Mouse (Mus musculus): ENCODE measurements around the gene Hist2h2be. TPM values are rescaled to one million over a fixed set of nuclear protein-coding genes. Genes with fewer than 3 reads are reported as not detected.
A peak's percentile ranks its signal among the peaks of the same experiment; 100 is the strongest.

Hist2h2be gene
- polyA plus RNA-seq, 1 experiment from 2014 or later: 2.3 TPM

GRCm38 (mm10) chr3:96175251-96175650 is 45.7 kb upstream of the Hist2h2be start:
- 92% methylated on average over 6 of the region's 6 CpGs for WGBS
- no peaks in the 10 kb centered on the region for H3K9me3 ChIP-seq (ENCODE audit: low read length)
- H3K4me1 ChIP-seq (ENCODE audit: insufficient read depth, low read depth, low read length): peaks cover 19% of the 10 kb centered on the region; the same call in 1 of the 2 replicates
- no peak overlapping the region for H3K27ac ChIP-seq (ENCODE audit: low read length)
- H3K4me2 ChIP-seq (replicated peaks; ENCODE audit: low read depth, low read length): no peak overlapping the region
- ATAC-seq: no peak
- no peak for TF ChIP-seq CTCF (IDR thresholded peaks at IDR 0.05)
- TF ChIP-seq EP300 (IDR thresholded peaks at IDR 0.05): no peak
- no peak overlapping the region for H3K4me3 ChIP-seq (ENCODE audit: low read depth, low read length)
- no peaks in the 10 kb centered on the region for H3K27me3 ChIP-seq (replicated peaks; ENCODE audit: insufficient read depth, low read length)
- peaks cover 21% of the 10 kb centered on the region; the same call in 1 of the 2 replicates for H3K36me3 ChIP-seq (ENCODE audit: insufficient read depth, low read length)
- no peak for DNase-seq (ENCODE audit: low spot score)
- no peak overlapping the region for H3K9ac ChIP-seq (replicated peaks; ENCODE audit: low read depth)

DNA sequence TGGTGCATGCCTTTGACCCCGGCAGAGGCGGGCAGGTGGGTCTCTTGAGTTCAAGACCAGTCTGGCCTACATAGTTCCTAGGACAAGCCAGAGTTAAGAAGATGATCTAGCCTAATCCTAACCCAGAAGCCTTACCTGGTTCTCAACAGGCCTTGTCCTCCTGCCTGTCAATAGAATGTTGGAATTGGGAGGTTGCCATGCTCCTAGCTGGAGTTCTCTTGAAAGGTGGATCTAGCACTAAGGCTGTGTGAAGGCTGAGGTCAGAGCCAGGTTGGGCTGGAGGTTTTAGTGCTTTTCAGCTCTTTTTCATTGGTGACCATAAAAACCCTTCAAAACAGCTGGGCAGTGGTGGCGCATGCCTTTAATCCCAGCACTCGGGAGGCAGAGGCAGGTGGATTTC is 42.5 kb upstream of the Hist2h2be start:
- 96% methylated on average over 4 of the region's 4 CpGs for WGBS
- no peaks in the 10 kb centered on the region for H3K4me1 ChIP-seq (ENCODE audit: insufficient read depth, low read depth, low read length)

DNA sequence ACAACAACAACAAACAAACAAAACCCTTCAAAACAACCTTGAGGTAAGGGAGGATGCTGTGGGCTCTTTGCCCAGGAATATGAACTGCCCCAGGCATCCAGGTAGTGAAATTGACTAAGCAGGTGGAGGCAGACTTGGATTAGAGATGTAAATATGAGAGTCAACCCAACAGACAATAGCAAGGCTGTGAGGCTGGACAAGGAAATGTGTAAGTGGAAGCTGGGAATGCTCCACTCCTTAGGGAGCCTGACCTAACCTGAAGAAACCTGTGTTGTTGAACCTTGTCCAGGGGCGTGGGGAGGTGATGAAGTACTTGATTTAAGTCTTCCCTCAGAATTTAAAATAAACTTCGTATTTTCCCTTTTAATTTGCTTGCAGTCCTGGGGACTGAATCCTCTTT is 42.0 kb upstream of the Hist2h2be start:
- ATAC-seq (no peak), DNase-seq (ENCODE audit: low spot score) (no peak)
- 74% methylated on average over 2 of the region's 2 CpGs for WGBS
- no peaks in the 10 kb centered on the region for H3K27me3 ChIP-seq (replicated peaks; ENCODE audit: insufficient read depth, low read length)
- H3K4me3 ChIP-seq (ENCODE audit: low read depth, low read length): no peak overlapping the region
- TF ChIP-seq CTCF (IDR thresholded peaks at IDR 0.05): no peak
- no peak for TF ChIP-seq EP300 (IDR thresholded peaks at IDR 0.05)
- no peaks in the 10 kb centered on the region for H3K4me1 ChIP-seq (ENCODE audit: insufficient read depth, low read depth, low read length)
- no peak overlapping the region for H3K4me2 ChIP-seq (replicated peaks; ENCODE audit: low read depth, low read length)
- no peaks in the 10 kb centered on the region for H3K9me3 ChIP-seq (ENCODE audit: low read length)
- H3K9ac ChIP-seq (replicated peaks; ENCODE audit: low read depth): no peak overlapping the region
- H3K36me3 ChIP-seq (ENCODE audit: insufficient read depth, low read length): peaks cover 21% of the 10 kb centered on the region; the same call in 1 of the 2 replicates
- no peak overlapping the region for H3K27ac ChIP-seq (ENCODE audit: low read length)

More for the DNA sequence above, 42.5 kb upstream of the Hist2h2be start:
- H3K27me3 ChIP-seq (replicated peaks; ENCODE audit: insufficient read depth, low read length): no peaks in the 10 kb centered on the region
- H3K9ac ChIP-seq (replicated peaks; ENCODE audit: low read depth): no peak overlapping the region
- no peak overlapping the region for H3K4me3 ChIP-seq (ENCODE audit: low read depth, low read length)
- TF ChIP-seq CTCF (IDR thresholded peaks at IDR 0.05) (no peak), EP300 (IDR thresholded peaks at IDR 0.05) (no peak)
- H3K27ac ChIP-seq (ENCODE audit: low read length): no peak overlapping the region
- no peaks in the 10 kb centered on the region for H3K9me3 ChIP-seq (ENCODE audit: low read length)
- ATAC-seq (no peak), DNase-seq (ENCODE audit: low spot score) (no peak)
- peaks cover 21% of the 10 kb centered on the region; the same call in 1 of the 2 replicates for H3K36me3 ChIP-seq (ENCODE audit: insufficient read depth, low read length)
- no peak overlapping the region for H3K4me2 ChIP-seq (replicated peaks; ENCODE audit: low read depth, low read length)

DNA sequence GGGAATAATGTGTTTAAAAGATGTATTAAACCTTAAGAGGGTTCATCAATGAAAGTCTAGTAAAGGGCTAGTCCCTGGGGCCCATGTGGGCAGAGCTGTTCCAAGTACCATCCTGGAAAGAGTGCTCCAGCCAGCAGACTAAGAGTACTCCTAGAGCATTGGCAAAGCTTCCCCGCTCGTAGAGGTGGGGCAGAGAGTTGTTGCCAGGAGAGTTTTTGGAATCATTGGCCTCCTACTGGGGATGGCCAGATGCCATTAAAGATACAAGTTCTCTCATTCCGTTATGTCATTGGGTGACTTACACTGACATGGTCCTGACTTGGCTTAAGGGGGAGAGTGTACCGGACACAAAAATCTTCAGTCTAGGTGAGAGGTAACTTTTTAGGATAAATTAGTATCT is 41.4 kb upstream of the Hist2h2be start:
- Histone ChIP-seq H3K4me2 (replicated peaks; ENCODE audit: low read depth, low read length) (no peak overlapping the region), H3K4me3 (ENCODE audit: low read depth, low read length) (no peak overlapping the region), H3K27me3 (replicated peaks; ENCODE audit: insufficient read depth, low read length) (no peaks in the 10 kb centered on the region), H3K9ac (replicated peaks; ENCODE audit: low read depth) (no peak overlapping the region), H3K36me3 (ENCODE audit: insufficient read depth, low read length) (peaks cover 18% of the 10 kb centered on the region; the same call in 1 of the 2 replicates), H3K27ac (ENCODE audit: low read length) (no peak overlapping the region), H3K4me1 (ENCODE audit: insufficient read depth, low read depth, low read length) (no peaks in the 10 kb centered on the region), H3K9me3 (ENCODE audit: low read length) (no peaks in the 10 kb centered on the region)
- TF ChIP-seq CTCF (IDR thresholded peaks at IDR 0.05): no peak
- no peak for TF ChIP-seq EP300 (IDR thresholded peaks at IDR 0.05)
- ATAC-seq (no peak), DNase-seq (ENCODE audit: low spot score) (peak; percentile 55)
- 43% methylated on average over 4 of the region's 4 CpGs for WGBS

DNA sequence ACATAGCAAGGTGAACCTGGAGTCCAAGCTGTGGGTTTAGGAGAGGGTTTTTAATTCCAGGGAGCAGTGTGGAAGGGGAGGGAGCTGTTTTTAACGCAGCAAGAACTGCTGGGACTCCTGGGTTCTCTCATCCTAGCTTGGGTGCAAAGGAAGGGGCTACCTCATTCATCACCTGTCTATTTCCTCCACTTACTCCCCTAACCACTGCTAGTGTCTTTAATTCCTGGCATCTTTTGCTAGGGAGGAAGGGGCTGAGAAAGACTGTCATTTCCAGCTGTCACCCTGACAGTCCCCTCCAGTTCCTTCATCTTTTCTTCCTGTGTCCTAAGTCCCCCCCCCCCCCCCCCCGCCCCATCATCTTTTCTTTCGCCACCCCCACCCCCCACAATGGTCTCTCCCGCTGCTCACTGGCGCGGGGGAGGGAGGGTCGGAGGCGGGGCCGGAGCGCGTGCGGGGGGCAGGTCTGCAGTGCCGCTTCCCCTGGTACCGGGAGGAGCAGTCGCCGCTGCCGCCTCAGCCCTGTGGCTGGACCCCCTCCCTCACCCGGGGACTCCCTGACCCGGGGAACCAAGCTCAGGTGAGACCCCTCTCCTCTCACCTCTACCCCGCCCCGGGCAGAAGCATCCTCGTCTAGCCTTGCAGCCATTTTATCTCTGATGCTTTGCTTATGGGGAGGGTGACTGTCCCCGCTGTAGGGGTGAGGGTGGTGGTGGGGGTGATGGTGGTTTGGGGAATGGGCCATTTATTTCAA is 40.0 kb upstream of the Hist2h2be start, which contains the start of gene Sv2a:
TSS of gene Sv2a (plus strand) at position 425 of the 751 bp plus-strand sequence.
- no peak within 1 kb of the TSS for H3K27ac ChIP-seq (ENCODE audit: low read length)
- DNase-seq (ENCODE audit: low spot score) (no peak), ATAC-seq (peak; percentile 37)

DNA sequence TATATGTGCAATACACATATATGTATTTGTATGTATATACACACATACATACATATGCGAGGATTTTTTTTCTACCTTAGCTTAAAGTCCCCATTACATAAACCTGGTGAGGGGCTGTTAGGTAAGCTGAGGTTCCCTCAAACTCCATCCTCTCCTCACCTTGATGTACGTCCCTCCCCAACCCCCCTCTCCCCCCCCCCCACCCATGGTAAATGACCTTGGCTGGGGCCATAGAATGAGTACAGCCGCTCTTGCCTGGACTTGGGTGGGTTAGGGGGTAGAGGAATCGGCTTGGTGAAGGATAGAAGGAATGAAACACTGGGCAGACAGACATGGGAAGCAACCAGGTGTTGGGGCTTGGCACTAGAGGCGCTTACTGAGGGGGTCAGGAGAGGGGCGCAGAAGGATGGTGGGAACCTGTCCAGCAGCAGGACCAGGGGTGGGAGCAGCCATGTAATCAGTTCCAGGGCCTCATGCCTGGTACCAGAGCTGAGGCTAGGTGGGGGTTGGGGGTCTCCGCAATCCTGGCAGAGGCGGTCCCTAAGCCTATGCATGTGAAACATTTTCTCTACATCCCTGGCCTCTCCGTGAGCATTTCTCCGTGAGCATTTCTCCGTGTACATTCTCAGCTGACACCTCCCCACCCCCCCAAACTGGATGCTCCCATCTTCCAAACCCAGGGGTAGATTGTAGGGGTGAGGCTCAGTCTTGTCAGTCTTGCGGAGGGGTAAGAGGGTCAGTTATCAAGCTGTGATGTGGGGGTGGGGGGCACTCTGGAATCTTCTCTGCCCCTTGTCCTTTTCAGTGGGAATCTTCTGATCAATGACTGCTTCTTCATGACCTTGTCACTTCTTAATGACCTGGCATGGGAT is 39.2 kb upstream of the Hist2h2be start:
- TF ChIP-seq EP300 (IDR thresholded peaks at IDR 0.05): no peak
- Histone ChIP-seq H3K9me3 (ENCODE audit: low read length) (no peaks in the 10 kb centered on the region), H3K4me3 (ENCODE audit: low read depth, low read length) (peak overlapping the region; percentile 38; the same call in 1 of the 2 replicates), H3K27ac (ENCODE audit: low read length) (no peak overlapping the region), H3K4me1 (ENCODE audit: insufficient read depth, low read depth, low read length) (no peaks in the 10 kb centered on the region), H3K27me3 (replicated peaks; ENCODE audit: insufficient read depth, low read length) (no peaks in the 10 kb centered on the region), H3K36me3 (ENCODE audit: insufficient read depth, low read length) (peaks cover 9% of the 10 kb centered on the region; the same call in 1 of the 2 replicates), H3K4me2 (replicated peaks; ENCODE audit: low read depth, low read length) (peak overlapping the region; percentile 60), H3K9ac (replicated peaks; ENCODE audit: low read depth) (no peak overlapping the region)
- 0 out of 2 replicates have a peak, but pooled peaks have one; percentile 10 for ATAC-seq
- WGBS: 36% methylated on average over 12 of the region's 12 CpGs
- no peak for DNase-seq (ENCODE audit: low spot score)

More for the DNA sequence above, 40.0 kb upstream of the Hist2h2be start, which contains the start of gene Sv2a:
- Histone ChIP-seq H3K36me3 (ENCODE audit: insufficient read depth, low read length) (peaks cover 16% of the 10 kb centered on the region; the same call in 1 of the 2 replicates), H3K4me3 (ENCODE audit: low read depth, low read length) (peak within 1 kb of the TSS; percentile 38), H3K4me1 (ENCODE audit: insufficient read depth, low read depth, low read length) (no peaks in the 10 kb centered on the region), H3K4me2 (replicated peaks; ENCODE audit: low read depth, low read length) (peak within 1 kb of the TSS; percentile 60), H3K9me3 (ENCODE audit: low read length) (no peaks in the 10 kb centered on the region), H3K9ac (replicated peaks; ENCODE audit: low read depth) (0 out of 2 replicates have a peak within 1 kb of the TSS, but pooled peaks have one; percentile 36), H3K27me3 (replicated peaks; ENCODE audit: insufficient read depth, low read length) (no peaks in the 10 kb centered on the region)
- WGBS: 0% methylated on average over 7 of the region's 23 CpGs
- TF ChIP-seq CTCF (IDR thresholded peaks at IDR 0.05): no peak
- no peak for TF ChIP-seq EP300 (IDR thresholded peaks at IDR 0.05)
